Mouse (Mus musculus) macrophage (primary cell): ENCODE results near the gene Dolpp1. TPM values are rescaled to one million over a fixed set of nuclear protein-coding genes. Genes with fewer than 3 reads are reported as not detected.
A peak's percentile ranks its signal among the peaks of the same experiment; 100 is the strongest.

Experiments used
- H3K27ac ChIP-seq: fragments of 350-480 bp; formaldehyde crosslinking; 2 replicates; pipeline ENCODE4 v1.9.0; 2021
- H3K36me3 ChIP-seq: fragments of 350-480 bp; formaldehyde crosslinking; 2 replicates; pipeline ENCODE4 v1.9.0; 2021; ENCODE audit errors: inconsistent target
- H3K4me3 ChIP-seq: fragments of 350-480 bp; formaldehyde crosslinking; 2 replicates; pipeline ENCODE4 v1.9.0; 2021; ENCODE audit errors: inconsistent target
- H3K79me2 ChIP-seq: fragments of 350-480 bp; formaldehyde crosslinking; 2 replicates; pipeline ENCODE4 v1.9.0; 2021; ENCODE audit errors: inconsistent target
- WGBS: methylation state at CpG from one replicate; pipeline ENCODE4 v1.1.7; 2026; ENCODE audit warnings: inconsistent platforms; ENCODE audit not compliant: missing documents; 5-methylcytosine and 5-hydroxymethylcytosine counted together
- polyA plus RNA-seq: library from polyadenylated mRNA; stranded (reverse); fragments of 250-400 nt; gene quantifications from 3 replicates; pipeline ENCODE4 v1.2.4, GENCODE M21; 2018; ENCODE audit warnings: inconsistent platforms

Gene Dolpp1
- polyA plus RNA-seq, 1 experiment from 2014 or later = 18.7 TPM

DNA sequence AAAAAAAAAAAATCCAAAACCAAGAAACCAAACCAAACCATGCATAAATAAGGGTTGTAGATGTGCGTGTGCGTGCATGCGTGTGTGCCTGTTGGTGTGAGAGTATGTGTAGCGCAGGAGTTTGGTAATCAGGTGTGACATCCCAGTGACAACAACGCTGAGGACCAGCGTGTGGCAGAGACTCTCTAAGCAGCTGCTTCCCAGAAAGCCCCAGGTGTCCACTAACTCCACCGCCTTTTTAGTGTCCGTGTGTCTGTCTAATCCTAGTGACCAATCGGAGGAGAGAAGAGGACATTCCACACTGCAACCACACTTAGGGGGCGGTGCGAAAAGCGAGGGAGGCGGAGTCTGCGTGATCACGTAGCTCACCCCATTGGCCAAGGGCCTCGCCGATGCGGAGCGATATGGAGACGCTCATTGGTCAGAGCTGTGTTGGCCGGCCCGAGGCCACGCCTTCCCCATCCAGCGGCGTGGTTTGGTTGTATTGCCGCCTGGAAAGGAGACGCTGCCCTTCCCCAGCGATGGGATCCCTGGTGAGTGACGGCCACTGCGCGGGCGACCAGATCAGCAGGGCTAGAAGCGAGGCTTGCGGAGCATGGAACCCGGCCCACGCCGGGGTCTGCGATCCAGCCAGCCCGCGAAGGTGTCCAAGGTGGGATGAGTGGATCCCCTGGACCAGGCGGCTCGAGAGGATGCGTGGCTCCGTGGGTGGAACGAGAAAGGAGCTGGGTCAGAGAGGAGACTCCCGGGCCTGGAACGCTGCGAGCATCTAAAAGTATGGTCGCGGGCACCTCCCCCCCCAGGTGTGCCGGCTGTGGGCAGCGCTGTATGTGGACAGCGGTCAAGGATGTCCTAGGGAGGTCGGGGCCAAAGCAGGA, 28.0 kb upstream of the Dolpp1 start, which contains the start of gene Miga2:
Miga2 (plus strand) TSS at position 461 of the 878 bp plus-strand sequence.
- Histone ChIP-seq H3K36me3 (peaks cover 9% of the 10 kb centered on the region; the same call in 1 of the 2 replicates), H3K4me3 (peak within 1 kb of the TSS; percentile 73), H3K79me2 (peaks cover 12% of the 10 kb centered on the region; the same call in 1 of the 2 replicates), H3K27ac (no peak within 1 kb of the TSS)
- WGBS = under 1% methylated on average over 53 of the region's 54 CpGs

DNA sequence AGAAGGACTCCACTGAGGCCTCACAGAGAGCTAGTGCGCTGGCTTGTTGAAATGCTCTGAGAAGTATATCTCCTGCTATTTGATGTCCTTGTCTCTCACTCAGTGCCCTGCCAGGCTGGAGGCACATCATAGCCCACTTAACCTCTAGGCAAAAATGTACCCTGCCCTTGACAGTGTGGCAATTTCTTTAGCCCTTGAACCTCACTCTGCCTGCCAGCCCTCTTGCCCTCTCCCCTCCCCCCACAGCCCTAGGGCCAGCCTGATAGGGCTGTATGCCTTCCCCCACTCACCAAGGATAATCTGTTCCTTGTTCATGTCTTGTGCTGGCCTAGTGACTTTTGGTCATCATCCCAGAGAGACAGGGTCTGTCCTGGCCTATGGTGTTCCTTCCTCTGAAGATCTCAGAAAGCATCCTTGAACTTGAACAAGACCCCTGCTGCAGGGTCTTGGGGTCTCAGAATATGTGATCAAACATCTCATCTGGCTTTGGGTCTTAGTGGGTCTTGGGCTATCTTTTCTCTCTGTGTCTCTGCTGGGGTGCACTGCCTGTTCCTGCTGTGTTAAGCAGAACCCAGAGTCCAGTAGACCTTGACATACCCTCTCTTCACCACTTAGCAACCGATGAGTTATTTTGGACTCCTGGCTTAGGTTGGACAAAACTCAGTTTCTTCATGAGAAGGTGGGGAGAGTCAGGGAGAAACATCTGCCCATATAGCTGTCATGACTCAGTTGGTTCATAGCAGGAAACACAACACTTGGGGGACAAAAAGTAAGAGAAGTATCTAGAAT, 26.6 kb upstream of the Dolpp1 start:
- Histone ChIP-seq H3K27ac (no peak overlapping the region), H3K79me2 (peaks cover 12% of the 10 kb centered on the region; the same call in 1 of the 2 replicates), H3K36me3 (peaks cover 14% of the 10 kb centered on the region; the same call in 1 of the 2 replicates), H3K4me3 (no peak overlapping the region)
- WGBS = 89% methylated on average over 2 of the region's 2 CpGs

DNA sequence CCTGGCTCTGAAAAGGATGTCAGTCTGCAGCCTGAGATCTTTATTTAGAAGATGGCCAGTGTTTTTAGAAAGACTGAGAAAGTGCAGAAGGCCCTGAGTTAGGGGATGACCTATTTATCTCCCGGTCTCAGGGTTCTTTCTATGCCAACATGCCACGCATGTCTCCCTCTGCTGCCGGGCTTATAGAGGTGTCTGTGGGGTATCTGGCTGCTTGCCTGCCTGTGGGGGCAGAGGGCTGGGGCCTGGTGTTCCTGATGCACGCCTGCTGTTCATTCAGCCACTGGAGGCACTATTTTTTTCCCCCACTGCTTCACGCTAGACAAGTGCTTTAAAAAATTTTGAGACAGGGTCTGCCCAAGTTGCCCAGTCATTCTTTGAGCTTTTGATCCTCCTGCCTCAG, 25.9 kb upstream of the Dolpp1 start:
- Histone ChIP-seq H3K27ac (no peak overlapping the region), H3K79me2 (peaks cover 12% of the 10 kb centered on the region; the same call in 1 of the 2 replicates), H3K4me3 (no peak overlapping the region), H3K36me3 (peaks cover 14% of the 10 kb centered on the region; the same call in 1 of the 2 replicates)
- 78% methylated on average over 5 of the region's 5 CpGs for WGBS

DNA sequence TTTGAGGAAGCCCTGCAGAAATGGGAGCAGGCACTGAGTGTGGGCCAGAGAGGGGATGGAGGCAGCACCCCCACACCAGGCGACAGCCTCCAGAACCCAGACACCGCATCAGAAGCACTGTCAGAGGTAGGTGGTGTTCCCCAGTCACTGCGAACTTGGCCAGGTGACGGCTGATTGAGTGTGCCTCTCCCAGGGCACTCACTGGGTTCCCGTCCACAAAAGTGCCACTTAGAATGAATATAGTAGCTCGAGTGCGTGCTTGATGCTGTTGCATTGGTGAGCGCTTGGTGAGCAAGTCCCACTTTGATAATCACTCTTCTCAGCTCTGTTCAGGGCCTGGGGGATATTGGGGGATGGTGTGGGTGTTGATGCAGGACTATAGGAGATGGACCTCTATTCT, 20.5 kb upstream of the Dolpp1 start:
- WGBS = 95% methylated on average over 8 of the region's 8 CpGs
- Histone ChIP-seq H3K27ac (no peak overlapping the region), H3K4me3 (no peak overlapping the region), H3K79me2 (no peaks in the 10 kb centered on the region), H3K36me3 (peaks cover 21% of the 10 kb centered on the region; the same call in 1 of the 2 replicates)

DNA sequence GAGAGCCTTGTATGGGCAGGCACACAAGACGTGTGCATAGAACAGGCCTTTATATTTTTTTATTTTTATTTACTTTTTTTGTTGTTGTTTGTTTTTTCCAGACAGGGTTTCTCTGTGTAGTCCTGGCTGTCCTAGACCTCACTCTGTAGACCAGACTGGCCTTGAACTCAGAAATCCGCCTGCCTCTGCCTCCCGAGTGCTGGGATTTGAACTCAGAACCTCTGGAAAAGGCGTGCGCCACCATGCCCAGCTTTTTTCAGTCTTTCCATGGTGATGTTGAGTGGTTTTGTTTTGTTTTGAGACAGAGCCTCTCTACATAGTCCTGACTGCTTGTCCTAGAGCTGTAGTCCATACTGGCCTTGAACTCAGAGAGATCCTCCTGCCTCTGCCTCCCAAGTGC, 19.3 kb upstream of the Dolpp1 start:
- H3K27ac ChIP-seq = no peak overlapping the region
- no peak overlapping the region for H3K4me3 ChIP-seq
- WGBS = 100% methylated on average over 4 of the region's 5 CpGs
- H3K36me3 ChIP-seq = peaks cover 21% of the 10 kb centered on the region; the same call in 1 of the 2 replicates
- H3K79me2 ChIP-seq = no peaks in the 10 kb centered on the region

DNA sequence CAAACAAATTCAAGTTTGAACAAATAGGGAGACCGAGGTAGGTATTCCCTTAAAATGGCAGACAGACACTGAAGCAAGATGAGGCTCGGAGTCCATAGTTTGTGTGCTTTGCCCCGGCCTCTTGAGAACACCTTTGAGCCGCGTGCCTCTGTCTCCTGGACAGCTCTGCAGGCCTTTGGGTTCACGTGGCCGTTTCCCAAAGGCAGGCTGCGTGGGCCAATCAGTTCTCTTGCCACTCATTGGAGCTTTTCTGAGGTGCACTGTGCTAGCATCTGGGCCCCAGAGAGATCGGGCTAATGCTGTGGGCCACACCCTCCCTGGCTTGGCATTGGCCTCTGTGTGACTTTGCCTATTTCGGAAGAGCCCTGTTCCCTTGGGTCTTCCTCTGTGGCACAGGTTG, 16.2 kb upstream of the Dolpp1 start:
- no peak overlapping the region for H3K27ac ChIP-seq
- H3K4me3 ChIP-seq = no peak overlapping the region
- H3K79me2 ChIP-seq = no peaks in the 10 kb centered on the region
- 96% methylated on average over 10 of the region's 10 CpGs for WGBS
- peaks cover 6% of the 10 kb centered on the region; the same call in 1 of the 2 replicates for H3K36me3 ChIP-seq

DNA sequence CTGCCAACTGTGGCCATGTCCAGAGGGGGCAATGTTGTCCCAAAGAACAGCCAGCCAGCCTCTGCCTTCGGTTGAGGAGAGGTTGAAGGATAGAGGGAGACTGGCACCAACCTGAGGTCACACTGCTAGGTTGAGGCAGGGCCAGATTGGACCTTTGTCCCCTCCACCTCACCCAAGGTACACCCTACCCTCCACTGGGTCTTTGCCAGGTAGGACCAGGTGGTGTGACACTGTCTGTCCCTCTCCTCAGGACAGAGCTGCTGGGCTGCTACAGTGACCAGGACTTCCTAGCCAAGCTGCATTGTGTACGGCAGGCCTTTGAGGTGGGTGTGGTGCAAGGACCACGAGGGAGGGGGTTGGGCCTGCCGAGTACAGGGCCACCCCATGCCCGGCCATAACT, 14.3 kb upstream of the Dolpp1 start:
- H3K27ac ChIP-seq = no peak overlapping the region
- 95% methylated on average over 5 of the region's 5 CpGs for WGBS
- no peaks in the 10 kb centered on the region; the same call in 1 of the 2 replicates for H3K36me3 ChIP-seq
- H3K4me3 ChIP-seq = no peak overlapping the region
- H3K79me2 ChIP-seq = no peaks in the 10 kb centered on the region

DNA sequence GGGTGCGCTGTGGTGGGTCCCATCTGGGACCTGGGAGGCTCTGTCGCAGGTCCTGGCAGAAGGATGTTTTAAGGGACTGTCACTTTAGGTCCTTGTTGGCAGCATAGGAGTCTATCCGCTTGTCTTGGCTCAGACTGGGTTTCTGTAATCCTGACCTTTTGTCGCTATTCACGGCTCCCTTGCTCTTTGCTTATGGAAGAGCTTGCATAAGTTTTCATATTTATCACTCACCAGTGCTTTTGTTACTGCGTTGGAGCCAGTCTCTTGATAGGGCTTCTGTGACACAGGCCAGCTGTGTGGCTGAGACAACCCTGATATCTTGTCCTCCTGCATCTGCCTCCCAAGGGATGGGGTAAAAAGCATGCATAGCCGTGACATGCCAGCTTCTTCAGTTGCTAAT, 12.7 kb upstream of the Dolpp1 start:
- WGBS = 96% methylated on average over 7 of the region's 7 CpGs
- H3K79me2 ChIP-seq = no peaks in the 10 kb centered on the region
- H3K27ac ChIP-seq = no peak overlapping the region
- no peaks in the 10 kb centered on the region; the same call in 1 of the 2 replicates for H3K36me3 ChIP-seq
- H3K4me3 ChIP-seq = no peak overlapping the region

DNA sequence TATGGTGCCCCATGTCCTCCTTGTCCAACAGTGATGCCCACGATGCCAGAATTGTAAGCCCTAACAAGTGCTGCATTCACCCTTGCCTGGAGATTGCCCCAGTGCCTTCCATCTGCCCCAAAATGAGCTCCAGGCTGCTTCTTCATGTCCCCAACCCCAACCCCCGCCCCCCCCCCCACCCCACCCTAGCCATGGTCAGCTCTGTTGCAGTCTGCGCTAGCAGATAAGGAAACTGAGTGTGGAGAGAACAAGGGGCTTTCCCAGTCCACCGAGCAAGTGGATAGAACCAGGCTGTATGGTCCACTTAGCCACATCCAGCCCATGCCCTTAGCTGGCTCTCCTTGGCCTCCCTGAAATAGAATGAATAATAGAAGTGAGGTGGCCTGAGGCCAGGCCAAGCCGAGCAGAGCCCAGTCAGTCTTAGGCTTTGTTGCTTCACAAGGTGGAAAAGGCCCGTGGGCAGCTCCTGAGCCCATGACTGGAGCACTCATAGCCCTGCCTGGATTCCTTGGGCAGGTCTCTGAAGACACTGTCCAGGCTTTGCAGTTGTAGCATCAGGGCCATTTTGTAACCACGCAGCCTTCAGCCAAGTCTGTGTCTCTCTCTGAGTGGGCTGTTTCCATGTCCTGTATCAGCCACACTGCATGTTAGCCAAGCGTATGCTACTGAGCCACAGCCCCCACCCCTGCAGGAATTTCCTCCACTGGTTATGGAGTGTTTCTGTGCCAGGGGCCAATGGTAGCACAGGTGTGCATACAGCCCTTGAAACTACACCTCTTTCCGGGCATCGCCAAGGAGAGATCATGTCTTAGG, 11.3 kb upstream of the Dolpp1 start:
- no peak overlapping the region for H3K27ac ChIP-seq
- no peak overlapping the region for H3K4me3 ChIP-seq
- WGBS = 91% methylated on average over 8 of the region's 10 CpGs
- no peaks in the 10 kb centered on the region; the same call in 1 of the 2 replicates for H3K36me3 ChIP-seq
- H3K79me2 ChIP-seq = no peaks in the 10 kb centered on the region

DNA sequence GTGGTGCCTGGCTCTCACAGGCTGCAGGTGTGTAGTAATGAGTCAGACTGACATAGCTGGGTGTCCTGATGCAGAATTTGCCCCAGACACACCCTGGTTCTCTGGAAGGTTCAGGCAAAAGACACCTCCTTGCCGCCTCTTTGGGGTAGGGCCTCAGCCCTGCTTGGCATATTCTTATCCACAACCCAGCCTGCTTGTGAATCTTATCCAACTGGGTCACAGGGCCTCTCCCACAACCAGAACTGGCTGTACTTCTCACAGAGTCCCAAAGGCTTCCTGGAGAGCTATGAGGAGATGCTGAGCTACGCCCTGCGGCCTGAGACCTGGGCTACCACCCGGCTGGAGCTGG, 10.7 kb upstream of the Dolpp1 start:
- Histone ChIP-seq H3K4me3 (no peak overlapping the region), H3K79me2 (no peaks in the 10 kb centered on the region), H3K27ac (no peak overlapping the region), H3K36me3 (no peaks in the 10 kb centered on the region; the same call in 1 of the 2 replicates)
- 100% methylated on average over 1 of the region's 4 CpGs for WGBS

DNA sequence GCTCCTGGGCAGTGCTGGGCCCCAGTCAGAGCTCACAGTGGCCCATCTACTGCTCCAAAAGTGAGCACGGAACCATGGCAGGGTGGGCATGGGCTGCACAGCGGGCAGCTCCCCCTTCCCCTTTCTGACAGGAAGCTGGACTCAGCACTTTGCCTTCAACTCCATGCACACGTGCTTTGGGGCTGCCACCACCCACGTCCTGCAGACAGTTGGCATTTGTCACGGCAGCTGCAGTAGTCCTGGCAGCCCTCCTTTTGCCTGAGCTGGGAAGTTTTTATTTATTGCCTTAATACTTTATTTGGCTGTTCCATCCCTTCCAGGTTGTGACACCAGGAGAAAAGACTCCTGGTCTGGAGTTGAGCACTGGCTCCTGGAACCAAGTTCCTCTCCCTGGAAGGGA, 7.2 kb upstream of the Dolpp1 start:
- Histone ChIP-seq H3K36me3 (no peaks in the 10 kb centered on the region), H3K79me2 (no peaks in the 10 kb centered on the region), H3K27ac (no peak overlapping the region), H3K4me3 (no peak overlapping the region)
- WGBS = 14% methylated on average over 5 of the region's 5 CpGs

DNA sequence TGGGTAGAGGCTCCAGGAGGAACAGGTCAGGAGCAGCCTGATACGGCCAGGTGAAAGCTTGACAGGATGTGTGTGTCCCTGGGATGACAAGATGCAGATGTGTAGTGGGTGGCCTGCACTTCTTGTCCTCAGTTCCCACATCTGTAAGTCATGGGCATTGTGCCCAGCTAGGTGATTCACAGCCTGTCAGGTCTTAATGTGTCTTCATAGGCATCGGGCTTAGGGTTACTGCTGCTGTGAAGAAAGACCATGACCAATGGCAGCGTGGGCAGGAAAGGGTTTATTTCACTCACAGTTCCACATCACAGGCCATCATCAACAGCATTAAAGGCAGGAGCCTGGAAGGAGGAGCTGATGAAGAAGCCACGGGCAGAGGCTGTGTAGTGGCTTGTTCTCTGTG, 6.5 kb upstream of the Dolpp1 start:
- no peaks in the 10 kb centered on the region for H3K36me3 ChIP-seq
- no peak overlapping the region for H3K27ac ChIP-seq
- H3K79me2 ChIP-seq = no peaks in the 10 kb centered on the region
- WGBS = 86% methylated on average over 4 of the region's 4 CpGs
- H3K4me3 ChIP-seq = no peak overlapping the region

DNA sequence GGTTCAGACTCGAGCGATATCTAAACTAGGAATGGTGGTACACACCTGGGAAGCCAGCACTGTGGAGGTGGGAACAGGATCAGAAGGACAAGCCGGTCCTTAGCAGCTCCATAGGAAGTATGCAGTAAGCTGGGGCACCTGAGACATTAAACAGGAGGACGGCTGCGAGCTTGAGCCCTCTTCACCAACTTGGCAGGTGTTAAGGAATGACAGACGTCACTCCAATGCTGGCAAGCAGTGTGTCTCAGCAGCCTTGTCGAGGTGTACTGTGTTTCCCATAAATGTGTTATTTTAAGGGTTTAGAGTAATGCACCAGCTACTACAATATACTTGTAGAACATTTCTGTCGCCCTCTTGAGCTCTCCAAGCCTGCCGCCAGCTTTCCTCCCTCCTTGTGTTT, 5.1 kb upstream of the Dolpp1 start:
- H3K4me3 ChIP-seq = no peak overlapping the region
- H3K79me2 ChIP-seq = no peaks in the 10 kb centered on the region
- no peaks in the 10 kb centered on the region for H3K36me3 ChIP-seq
- no peak overlapping the region for H3K27ac ChIP-seq
- WGBS = 89% methylated on average over 9 of the region's 9 CpGs

DNA sequence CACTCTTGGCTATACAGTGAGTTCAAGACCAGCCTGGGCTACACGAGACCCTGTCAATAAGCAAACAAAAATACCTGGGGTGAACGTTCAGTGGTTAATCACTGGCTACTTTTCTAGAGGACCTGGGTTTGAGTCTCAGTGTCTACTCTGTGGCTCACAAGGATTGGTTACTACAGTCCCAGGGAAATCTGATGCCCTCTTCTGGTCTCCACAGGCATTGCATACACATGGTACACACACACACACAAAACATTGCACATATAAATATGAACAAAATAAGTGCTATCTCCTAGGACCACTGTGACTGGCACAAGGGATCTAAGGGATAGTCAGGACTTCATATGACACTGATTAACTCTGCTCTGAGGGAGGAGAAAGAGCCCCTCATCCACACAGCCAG, 3.1 kb upstream of the Dolpp1 start:
- no peak overlapping the region for H3K27ac ChIP-seq
- no peak overlapping the region for H3K4me3 ChIP-seq
- no peaks in the 10 kb centered on the region for H3K36me3 ChIP-seq
- peaks cover 10% of the 10 kb centered on the region for H3K79me2 ChIP-seq
- WGBS = 100% methylated on average over 2 of the region's 2 CpGs
